ENCODE assay signal across 24 mouse cellular contexts in the genomic region with DNA sequence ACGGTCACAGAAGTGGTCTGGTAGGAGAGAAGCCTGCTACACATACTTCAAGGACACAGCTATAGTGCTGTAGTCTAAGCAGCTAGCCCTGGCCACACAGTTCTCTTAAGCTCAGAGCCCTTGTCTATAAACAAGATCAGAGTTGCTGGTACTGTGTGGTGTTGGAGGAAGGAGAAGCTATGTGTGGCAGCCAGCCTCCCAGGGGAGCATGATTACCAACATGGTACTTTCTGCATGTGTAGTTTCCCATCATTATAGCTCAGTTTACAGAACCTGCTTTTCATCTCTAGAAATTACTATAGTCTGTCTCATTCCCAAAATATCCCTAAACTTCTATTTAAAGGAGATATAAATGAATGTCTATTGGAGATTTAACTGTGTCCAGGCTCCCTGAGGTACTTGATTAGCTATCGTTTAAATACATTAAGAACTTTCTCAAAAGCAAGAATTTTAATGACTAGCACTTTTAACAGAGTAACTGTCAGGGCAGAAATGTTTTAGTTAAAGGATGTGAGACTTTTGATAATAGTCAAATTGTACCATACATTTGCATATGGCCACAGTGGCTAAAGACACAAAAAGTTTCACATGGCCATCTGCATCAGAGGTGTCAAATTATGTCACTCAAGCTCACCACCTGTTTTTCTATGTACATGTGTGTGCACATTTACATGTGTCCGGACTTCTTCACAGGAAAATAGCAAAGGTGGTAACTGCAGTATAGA.
DNase-seq lines count a peak whose midpoint lies in the region; ATAC-seq and TF ChIP-seq lines count a peak whose summit lies in the region.
"Had no signal": no experiment of that assay in that cellular context is flagged by ENCODE, and none has a peak within 500 bp of the region (broad histone marks: within the 10 kb centered on the region; RNA-seq: fewer than 3 reads in every experiment).

No protein-coding gene starts in this region.

- no peak for TF ChIP-seq CTCF in CH12.LX (conservative IDR thresholded peaks at IDR 0.05 in 1 of 2, IDR thresholded peaks at IDR 0.05 in 1 of 2; ENCODE audit: low read depth in 2 of 2, low read length in 2 of 2)

- H3K4me2 ChIP-seq in CH12.LX (ENCODE audit: insufficient read depth, low read depth, poor library complexity, severe bottlenecking) = 0 out of 2 replicates have a peak overlapping the region, but pooled peaks have one; percentile 15
- H3K4me2 ChIP-seq in intestine, embryonic 15.5 days (replicated peaks) = no peak overlapping the region
- H3K4me2 ChIP-seq: embryonic facial prominence, embryonic 13.5 days; embryonic facial prominence, embryonic 15.5 days; forebrain, embryonic 12.5 days had no signal

- TF ChIP-seq EP300 in CH12.LX (IDR thresholded peaks at IDR 0.05; ENCODE audit: low read length) = peak; percentile 89

- TF ChIP-seq POLR2A in CH12.LX (IDR thresholded peaks at IDR 0.05; ENCODE audit: low read depth, low read length) = no peak

- peak overlapping the region; percentile 20; the same call in 1 of the 2 replicates for H3K27ac ChIP-seq in CH12.LX (ENCODE audit: insufficient read depth, low read depth)
- no peak overlapping the region for H3K27ac ChIP-seq in intestine, embryonic 15.5 days
- H3K27ac ChIP-seq: embryonic facial prominence, embryonic 13.5 days; embryonic facial prominence, embryonic 15.5 days; forebrain, embryonic 10.5 days; forebrain, embryonic 12.5 days had no signal

- peak; percentile 26; the same call in 1 of the 2 replicates for ATAC-seq in neutrophil, adult 5-6 weeks (ENCODE audit: extremely low read depth, insufficient number of reproducible peaks, low FRiP score, poor library complexity, severe bottlenecking)
- ATAC-seq in intestine, embryonic 15.5 days = no peak
- ATAC-seq: CD4-positive, CD25-positive, alpha-beta regulatory T cell, adult 4 months; forebrain, embryonic 14.5 days; forebrain, embryonic 16.5 days had no signal

- H3K4me1 ChIP-seq in CH12.LX (ENCODE audit: control insufficient read depth in 1 of 2, insufficient read depth in 2 of 2) = peaks cover 16 to 53% of the 10 kb centered on the region in 2 experiments
- 0 out of 2 replicates have a peak, but pooled peaks cover 2% of the 10 kb centered on the region for H3K4me1 ChIP-seq in intestine, embryonic 15.5 days (replicated peaks)

- dilution Hi-C loops in CH12.LX (cut with MboI; ENCODE audit: extremely low pct_ligation_motif_present, extremely low pct_unique_long_range_greater_than_20kb, low sequenced_read_pairs) = no loop called here

- WGBS in intestine, embryonic 15.5 days = 88% methylated on average over 3 of the region's 3 CpGs

- no peaks in the 10 kb centered on the region for H3K79me2 ChIP-seq in CH12.LX (replicated peaks; ENCODE audit: control insufficient read depth, extremely low read depth, insufficient read depth, poor library complexity, severe bottlenecking)

- TF ChIP-seq RAD21 in CH12.LX (IDR thresholded peaks at IDR 0.05; ENCODE audit: low read depth, low read length) = no peak

- no peaks in the 10 kb centered on the region for H3K9me3 ChIP-seq in CH12.LX (replicated peaks; ENCODE audit: low read length)
- no peaks in the 10 kb centered on the region for H3K9me3 ChIP-seq in intestine, embryonic 15.5 days
- H3K9me3 ChIP-seq: embryonic facial prominence, embryonic 13.5 days; embryonic facial prominence, embryonic 15.5 days; forebrain, embryonic 10.5 days; forebrain, embryonic 12.5 days had no signal

- H3K9ac ChIP-seq in CH12.LX (ENCODE audit: insufficient read depth, low read depth) = no peak overlapping the region
- no peak overlapping the region for H3K9ac ChIP-seq in intestine, embryonic 15.5 days
- H3K9ac ChIP-seq: embryonic facial prominence, embryonic 13.5 days; embryonic facial prominence, embryonic 15.5 days; forebrain, embryonic 12.5 days had no signal

- in situ Hi-C loops in CH12.LX (cut with MboI; ENCODE audit: low pct_ligation_motif_present, low pct_unique_long_range_greater_than_20kb, low sequenced_read_pairs) = no loop called here

- peak; percentile 17 to 37 for DNase-seq in spleen, postnatal 36 days (ENCODE audit: low spot score in 2 of 2)
- no peak for DNase-seq in spleen, adult 18-20 months
- DNase-seq in CH12.LX (ENCODE audit: extremely low read depth) (peak; percentile 62), adipocyte (ENCODE audit: low spot score) (no peak)
- DNase-seq in adrenal gland, postnatal 36 days = no peak
- DNase-seq: adrenal gland, adult 8-10 months; adrenal gland, postnatal 14 days; cerebellum, adult 11 months; cerebellum, adult 18-20 months; cerebellum, adult 8-10 months; cerebellum, adult 9-11 months; cerebellum, postnatal 14 days; cerebellum, postnatal 36 days; embryo, embryonic 11 days had no signal

- peak overlapping the region in 1 of 3 experiments; percentile 5 for H3K4me3 ChIP-seq in CH12.LX (replicated peaks in 1 of 3; ENCODE audit: low read depth in 2 of 3, low read length in 2 of 3, poor library complexity in 1 of 3)
- no peak overlapping the region for H3K4me3 ChIP-seq in intestine, embryonic 15.5 days (replicated peaks)
- H3K4me3 ChIP-seq: embryonic facial prominence, embryonic 13.5 days; embryonic facial prominence, embryonic 15.5 days; erythroblast, embryonic 14.5 days; forebrain, embryonic 10.5 days; forebrain, embryonic 12.5 days had no signal

- H3K27me3 ChIP-seq in CH12.LX (replicated peaks) = no peaks in the 10 kb centered on the region
- H3K27me3 ChIP-seq in intestine, embryonic 15.5 days (replicated peaks) = no peaks in the 10 kb centered on the region
- H3K27me3 ChIP-seq: embryonic facial prominence, embryonic 13.5 days; embryonic facial prominence, embryonic 15.5 days had no signal

- H3K36me3 ChIP-seq in CH12.LX (replicated peaks in 1 of 2; ENCODE audit: control insufficient read depth in 1 of 2, insufficient read depth in 1 of 2, low read length in 1 of 2) = peaks cover 11 to 55% of the 10 kb centered on the region in 2 experiments
- H3K36me3 ChIP-seq in intestine, embryonic 15.5 days = no peaks in the 10 kb centered on the region; the same call in 1 of the 2 replicates
- H3K36me3 ChIP-seq: embryonic facial prominence, embryonic 15.5 days; forebrain, embryonic 12.5 days had no signal

TF ChIP-seq in CH12.LX, 34 proteins besides CTCF, POLR2A, EP300 and RAD21:
- TF ChIP-seq KAT2A (IDR thresholded peaks at IDR 0.05; ENCODE audit: insufficient replicate concordance, low read length) = no peak
- peak; percentile 61 for TF ChIP-seq JUN (IDR thresholded peaks at IDR 0.05; ENCODE audit: insufficient read depth, low read depth, low read length)
- TF ChIP-seq MAFK (IDR thresholded peaks at IDR 0.05; ENCODE audit: insufficient replicate concordance, low read length) = 0 out of 2 replicates have a peak, but pooled peaks have one; percentile 44
- peak; percentile 24 for TF ChIP-seq MAX (IDR thresholded peaks at IDR 0.05; ENCODE audit: low read length)
- no peak for TF ChIP-seq ZKSCAN1 (IDR thresholded peaks at IDR 0.05; ENCODE audit: borderline replicate concordance, low read depth, low read length)
- TF ChIP-seq CHD1 (IDR thresholded peaks at IDR 0.05; ENCODE audit: low read depth, low read length) = no peak
- TF ChIP-seq BHLHE40 (IDR thresholded peaks at IDR 0.05; ENCODE audit: low read depth, low read length) = peak; percentile 58
- TF ChIP-seq ZC3H11A (IDR thresholded peaks at IDR 0.05; ENCODE audit: low read depth, low read length) = no peak
- peak; percentile 68; the same call in 1 of the 2 replicates for TF ChIP-seq RCOR1 (conservative IDR thresholded peaks at IDR 0.05; ENCODE audit: low read depth, low read length)
- 0 out of 2 replicates have a peak, but pooled peaks have one; percentile 12 for TF ChIP-seq CHD2 (IDR thresholded peaks at IDR 0.05; ENCODE audit: low read length)
- 0 out of 2 replicates have a peak, but pooled peaks have one; percentile 19 for TF ChIP-seq NRF1 (IDR thresholded peaks at IDR 0.05; ENCODE audit: low read depth, low read length)
- TF ChIP-seq IRF4 (IDR thresholded peaks at IDR 0.05; ENCODE audit: low read depth, low read length) = peak; percentile 66; the same call in 1 of the 2 replicates
- peak; percentile 85 for TF ChIP-seq TCF12 (IDR thresholded peaks at IDR 0.05; ENCODE audit: low read depth, low read length)
- TF ChIP-seq MEF2A (IDR thresholded peaks at IDR 0.05; ENCODE audit: borderline replicate concordance, low read depth, low read length) = peak; percentile 77
- TF ChIP-seq MXI1 (IDR thresholded peaks at IDR 0.05; ENCODE audit: low read depth, low read length) = peak; percentile 36; the same call in 1 of the 2 replicates
- peak; percentile 72; the same call in 1 of the 2 replicates for TF ChIP-seq MYC (IDR thresholded peaks at IDR 0.05; ENCODE audit: low read depth, low read length)

Comparison
In these comparisons a context has a peak if more than half of its experiments do, and no peak if none do; other contexts are left out.
1. DNase-seq: peak in spleen, postnatal 36 days (2 of 2) and CH12.LX (single experiment); none in spleen, adult 18-20 months (0 of 2), adipocyte (single experiment) and adrenal gland, postnatal 36 days (0 of 2).